Mouse (Mus musculus) G1E (cell line): ENCODE data around the gene Acot7. TPM values are rescaled to one million over a fixed set of nuclear protein-coding genes. Genes with fewer than 3 reads are reported as not detected.

Experiments
- ATAC-seq: 2 replicates; pipeline ENCODE4 v1.8.0; 2016; ENCODE audit warnings: mild to moderate bottlenecking; ENCODE audit not compliant: insufficient number of reproducible peaks, poor library complexity, low FRiP score, severe bottlenecking; ENCODE audit errors: extremely low read depth
- DNase-seq: peaks from one replicate; pipeline ENCODE4 v3.0.0; 2012; ENCODE audit warnings: low spot score
- H3K27me3 ChIP-seq: 2 replicates; pipeline ENCODE4 v1.6.1; 2012; ENCODE audit warnings: mild to moderate bottlenecking, low read length, inconsistent platforms; ENCODE audit not compliant: insufficient read depth
- H3K36me3 ChIP-seq: replicated peaks from 2 replicates; pipeline ENCODE3; 2012; ENCODE audit warnings: mild to moderate bottlenecking, inconsistent platforms
- H3K4me1 ChIP-seq: 2 replicates; pipeline ENCODE4 v1.6.1; 2012; ENCODE audit warnings: low read depth, low read length, inconsistent platforms, mixed read lengths; ENCODE audit not compliant: insufficient read depth
- H3K4me3 ChIP-seq: 2 replicates; pipeline ENCODE4 v1.5.1; 2012; ENCODE audit warnings: low read depth, mild to moderate bottlenecking, inconsistent platforms, low read length, moderate library complexity, mixed read lengths
- H3K9me3 ChIP-seq: replicated peaks from 2 replicates; pipeline ENCODE4 v1.6.1; 2012; ENCODE audit warnings: inconsistent platforms
- CTCF ChIP-seq: IDR thresholded peaks from 2 replicates; pipeline ENCODE4 v1.5.1; 2012; ENCODE audit warnings: low read depth, low read length, inconsistent platforms, mixed read lengths
- GATA1 ChIP-seq: IDR thresholded peaks from 2 replicates; pipeline ENCODE4 v1.6.1; 2012; ENCODE audit warnings: borderline replicate concordance, low read length, inconsistent platforms, mixed read lengths
- GATA2 ChIP-seq: IDR thresholded peaks from 2 replicates; pipeline ENCODE4 v1.6.1; 2012; ENCODE audit warnings: low read depth, low read length, inconsistent platforms, borderline replicate concordance
- POLR2AphosphoS5 ChIP-seq: IDR thresholded peaks from 2 replicates; pipeline ENCODE4 v1.6.1; 2012; ENCODE audit warnings: low read depth, low read length, inconsistent platforms; ENCODE audit not compliant: insufficient replicate concordance
- TAL1 ChIP-seq: conservative IDR thresholded peaks from 2 replicates; pipeline ENCODE4 v1.6.1; 2012; ENCODE audit warnings: low read depth, low read length, inconsistent platforms, mixed read lengths
- polyA plus RNA-seq: library from polyadenylated mRNA; stranded (reverse); fragments of >175 nt; gene quantifications from 2 replicates; pipeline ENCODE4 v1.2.3, GENCODE M21; 2012
- total RNA-seq, 2 experiments: library from RNA; stranded (forward) in 1 of 2; stranded (reverse) in 1 of 2; fragments of 200-1000 nt in 1 of 2; fragments of >200 nt in 1 of 2; fragmentation: Nextera tagmentation in 1 of 2; gene quantifications; 2 replicates each; pipeline ENCODE4 v1.2.3; 2014 to 2017

Gene Acot7
- total and polyA plus RNA-seq, 3 experiments = 17.6 to 51.1 (median 22.1) TPM

DNA sequence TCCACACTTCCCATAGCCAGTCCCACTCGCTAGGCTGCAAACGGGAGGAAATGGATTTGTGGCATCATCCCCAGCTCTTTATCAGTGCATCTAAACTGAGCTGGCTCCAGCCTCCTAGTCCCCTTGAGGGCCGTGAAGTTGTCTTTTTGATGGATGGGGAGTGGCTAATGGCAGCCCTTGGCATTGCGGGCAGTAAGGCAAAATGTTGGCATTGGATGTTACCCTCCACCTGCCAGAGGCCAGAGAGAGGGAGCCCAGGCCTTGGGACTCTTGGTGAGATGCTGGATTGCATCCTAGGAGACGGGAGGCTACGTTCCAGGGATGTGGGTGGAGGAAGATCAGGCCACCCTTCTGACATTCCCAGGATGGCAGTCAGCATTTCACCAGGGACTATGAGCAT lies 128.1 kb downstream of the Acot7 start:
- Histone ChIP-seq H3K36me3 (peaks cover 85% of the 10 kb centered on the region), H3K9me3 (no peaks in the 10 kb centered on the region)
- no peak for DNase-seq

GRCm38 (mm10) chr4:152307542-152307941 lies 129.6 kb downstream of the Acot7 start:
- Histone ChIP-seq H3K27me3 (no peaks in the 10 kb centered on the region; the same call in 1 of the 2 replicates), H3K4me1 (peaks cover 3% of the 10 kb centered on the region; the same call in 1 of the 2 replicates), H3K4me3 (no peak overlapping the region), H3K9me3 (no peaks in the 10 kb centered on the region), H3K36me3 (peaks cover 69% of the 10 kb centered on the region)
- no peak for TF ChIP-seq CTCF
- no peak for TF ChIP-seq POLR2AphosphoS5
- no peak for TF ChIP-seq TAL1
- TF ChIP-seq GATA2 = no peak
- TF ChIP-seq GATA1 = no peak
- no peak for ATAC-seq
- DNase-seq = no peak

More for the DNA sequence above, 128.1 kb downstream of the Acot7 start:
- Histone ChIP-seq H3K4me3 (no peak overlapping the region), H3K27me3 (no peaks in the 10 kb centered on the region), H3K4me1 (0 out of 2 replicates have a peak, but pooled peaks cover 3% of the 10 kb centered on the region)
- TF ChIP-seq GATA2 (no peak), POLR2AphosphoS5 (no peak), CTCF (no peak)
- no peak for ATAC-seq

DNA sequence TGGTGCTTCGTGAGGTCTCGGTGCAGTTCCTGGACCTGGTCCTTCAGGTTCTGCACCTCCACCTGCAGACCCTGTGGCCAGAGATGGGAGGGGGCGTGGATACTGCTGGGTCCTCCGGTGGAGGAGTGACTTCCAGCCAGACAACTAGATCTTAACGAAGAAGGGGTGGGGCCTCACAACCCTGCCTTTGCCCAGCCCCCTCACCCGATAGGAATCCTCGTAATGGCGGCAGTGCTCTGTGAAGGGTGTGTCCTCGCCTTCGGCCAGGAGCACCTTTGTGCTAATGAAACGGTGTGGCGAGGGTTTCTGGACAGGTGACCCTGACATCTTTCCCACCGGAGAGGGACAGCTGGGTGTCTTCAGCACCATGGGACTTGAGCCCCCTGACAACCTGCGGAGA lies 134.3 kb downstream of the Acot7 start:
- peaks cover 7% of the 10 kb centered on the region for H3K9me3 ChIP-seq
- H3K4me1 ChIP-seq = peaks cover 3% of the 10 kb centered on the region; the same call in 1 of the 2 replicates
- no peak for DNase-seq
- H3K36me3 ChIP-seq = peaks cover 24% of the 10 kb centered on the region
- TF ChIP-seq CTCF (no peak), POLR2AphosphoS5 (no peak), GATA1 (no peak), TAL1 (no peak), GATA2 (no peak)
- H3K4me3 ChIP-seq = no peak overlapping the region
- peaks cover 9% of the 10 kb centered on the region; the same call in 1 of the 2 replicates for H3K27me3 ChIP-seq
- no peak for ATAC-seq

GRCm38 (mm10) chr4:152313211-152313632 lies 135.3 kb downstream of the Acot7 start:
- ATAC-seq = no peak
- DNase-seq = no peak
- Histone ChIP-seq H3K4me1 (peaks cover 3% of the 10 kb centered on the region; the same call in 1 of the 2 replicates), H3K9me3 (peaks cover 7% of the 10 kb centered on the region), H3K36me3 (peaks cover 15% of the 10 kb centered on the region), H3K4me3 (no peak overlapping the region), H3K27me3 (peaks cover 11% of the 10 kb centered on the region; the same call in 1 of the 2 replicates)
- no peak for TF ChIP-seq CTCF
- TF ChIP-seq TAL1 = no peak

GRCm38 (mm10) chr4:152313934-152314333 lies 136.0 kb downstream of the Acot7 start:
- Histone ChIP-seq H3K36me3 (peaks cover 9% of the 10 kb centered on the region), H3K9me3 (peaks cover 13% of the 10 kb centered on the region), H3K4me1 (peaks cover 3% of the 10 kb centered on the region; the same call in 1 of the 2 replicates), H3K27me3 (peaks cover 11% of the 10 kb centered on the region; the same call in 1 of the 2 replicates), H3K4me3 (no peak overlapping the region)
- DNase-seq (no peak), ATAC-seq (no peak)
- no peak for TF ChIP-seq CTCF
- no peak for TF ChIP-seq GATA2
- TF ChIP-seq POLR2AphosphoS5 = no peak
- no peak for TF ChIP-seq TAL1
- no peak for TF ChIP-seq GATA1

GRCm38 (mm10) chr4:152315498-152316213 lies 137.7 kb downstream of the Acot7 start:
- H3K27me3 ChIP-seq = peaks cover 11% of the 10 kb centered on the region; the same call in 1 of the 2 replicates
- DNase-seq = no peak
- peaks cover 14% of the 10 kb centered on the region for H3K9me3 ChIP-seq
- H3K4me1 ChIP-seq = peaks cover 3% of the 10 kb centered on the region; the same call in 1 of the 2 replicates
- H3K36me3 ChIP-seq = no peaks in the 10 kb centered on the region
- ATAC-seq = no peak
- H3K4me3 ChIP-seq = no peak overlapping the region
- no peak for TF ChIP-seq POLR2AphosphoS5
- TF ChIP-seq GATA1 = no peak
